Mouse (Mus musculus) forebrain, embryonic 11.5 days (tissue): ENCODE measurements around the gene Mpg. TPM values are rescaled to one million over a fixed set of nuclear protein-coding genes. Genes with fewer than 3 reads are reported as not detected.

Source experiments
- ATAC-seq: fragments of 200-750 bp; cut with Nextera tagmentation; replicated peaks from 2 replicates; pipeline ENCODE4 v1.8.0; 2017; ENCODE audit warnings: moderate TSS enrichment; ENCODE audit not compliant: low FRiP score
- DNase-seq: peaks from one replicate; pipeline ENCODE4 v3.0.0-alpha.2; 2017; ENCODE audit warnings: low spot score
- H3K27ac ChIP-seq: fragments of 300-500 bp; sonication (generic); 2 replicates; pipeline ENCODE4 v1.5.1; 2014; ENCODE audit warnings: low read depth, low read length
- H3K27me3 ChIP-seq: fragments of 300-500 bp; sonication (generic); 2 replicates; pipeline ENCODE4 v1.6.1; 2014; ENCODE audit warnings: mild to moderate bottlenecking, low read length, mixed read lengths; ENCODE audit not compliant: control insufficient read depth, insufficient read depth
- H3K36me3 ChIP-seq: fragments of 300-500 bp; sonication (generic); 2 replicates; pipeline ENCODE4 v1.6.1; 2014; ENCODE audit warnings: mild to moderate bottlenecking, low read length, moderate library complexity, mixed read lengths; ENCODE audit not compliant: control insufficient read depth, insufficient read depth
- H3K4me1 ChIP-seq: fragments of 300-500 bp; sonication (generic); replicated peaks from 2 replicates; pipeline ENCODE4 v1.6.1; 2014; ENCODE audit warnings: low read length, mixed read lengths; ENCODE audit not compliant: control insufficient read depth, insufficient read depth
- H3K4me2 ChIP-seq: fragments of 300-500 bp; sonication (generic); 2 replicates; pipeline ENCODE4 v1.6.1; 2014; ENCODE audit warnings: low read depth, mild to moderate bottlenecking, low read length, moderate library complexity, mixed read lengths; ENCODE audit not compliant: severe bottlenecking
- H3K4me3 ChIP-seq: fragments of 300-500 bp; sonication (generic); 2 replicates; pipeline ENCODE4 v1.5.1; 2014; ENCODE audit warnings: low read depth, low read length
- H3K9ac ChIP-seq: fragments of 300-500 bp; sonication (generic); 2 replicates; pipeline ENCODE4 v1.6.1; 2014; ENCODE audit warnings: low read length
- H3K9me3 ChIP-seq: fragments of 300-500 bp; sonication (generic); 2 replicates; pipeline ENCODE4 v1.6.1; 2016; ENCODE audit warnings: low read length, mixed read lengths; ENCODE audit not compliant: control insufficient read depth
- WGBS: fragments of 180-500 bp; shearing (Covaris S2); extraction: QIAGEN DNeasy Blood & Tissue Kit; methylation state at CpG from one replicate; pipeline ENCODE4 v1.1.7; 2014; 5-methylcytosine and 5-hydroxymethylcytosine counted together
- polyA plus RNA-seq: library from polyadenylated mRNA; unstranded; fragments of >200 nt; fragmentation: Nextera tagmentation; extraction: Ambion mirVana; gene quantifications from 2 replicates; pipeline ENCODE4 v1.2.1, GENCODE M21; 2014

Mpg gene
- polyA plus RNA-seq, result 27.7 and 28.0 TPM in 2 replicates

DNA sequence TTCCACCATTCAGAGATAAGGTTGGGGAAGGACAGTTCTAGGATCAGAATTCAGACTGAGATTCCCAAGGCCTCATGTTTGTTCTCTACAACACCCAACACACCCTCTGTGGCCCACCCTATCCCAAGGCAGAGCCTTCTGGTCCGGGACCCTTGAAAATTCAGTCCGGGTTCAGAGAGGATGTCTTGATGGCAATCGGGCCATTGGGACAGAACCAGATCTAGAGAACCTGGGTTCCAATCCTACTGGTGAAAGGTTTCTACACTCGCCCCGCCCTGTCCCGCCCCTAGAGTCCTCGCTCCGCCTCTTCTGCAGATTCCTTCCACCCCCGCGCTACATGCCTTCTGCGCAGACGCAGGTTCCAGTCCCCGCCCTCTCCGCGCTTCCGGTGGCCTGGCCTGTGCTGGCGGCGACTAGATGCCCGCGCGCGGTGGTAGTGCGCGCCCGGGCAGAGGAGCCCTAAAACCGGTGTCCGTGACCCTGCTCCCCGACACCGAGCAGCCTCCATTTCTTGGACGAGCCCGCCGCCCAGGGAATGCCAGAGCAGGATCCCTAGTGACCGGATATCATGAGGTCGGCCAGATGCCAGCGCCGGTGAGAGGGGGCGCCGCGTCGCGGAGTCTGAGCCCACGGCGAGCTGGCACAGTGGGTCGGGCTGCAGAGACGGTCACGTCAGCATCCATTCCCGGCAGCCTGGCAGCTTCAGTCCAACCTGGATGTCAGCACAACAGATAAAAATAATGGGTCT lies at the start of gene Mpg:
Mpg (plus strand) TSS at position 382 of the 748 bp plus-strand sequence.
- ATAC-seq (peak; percentile 85), DNase-seq (peak; percentile 93)
- Histone ChIP-seq H3K4me2 (peak within 1 kb of the TSS; percentile 69), H3K9ac (peak within 1 kb of the TSS; percentile 85), H3K27ac (no peak within 1 kb of the TSS; the same call in 1 of the 2 replicates), H3K27me3 (peaks cover 11% of the 10 kb centered on the region; the same call in 1 of the 2 replicates), H3K4me3 (peak within 1 kb of the TSS; percentile 59), H3K36me3 (peaks cover 2% of the 10 kb centered on the region; the same call in 1 of the 2 replicates), H3K9me3 (no peaks in the 10 kb centered on the region), H3K4me1 (peaks cover 11% of the 10 kb centered on the region)
- 4% methylated on average over 47 of the region's 47 CpGs for WGBS

DNA sequence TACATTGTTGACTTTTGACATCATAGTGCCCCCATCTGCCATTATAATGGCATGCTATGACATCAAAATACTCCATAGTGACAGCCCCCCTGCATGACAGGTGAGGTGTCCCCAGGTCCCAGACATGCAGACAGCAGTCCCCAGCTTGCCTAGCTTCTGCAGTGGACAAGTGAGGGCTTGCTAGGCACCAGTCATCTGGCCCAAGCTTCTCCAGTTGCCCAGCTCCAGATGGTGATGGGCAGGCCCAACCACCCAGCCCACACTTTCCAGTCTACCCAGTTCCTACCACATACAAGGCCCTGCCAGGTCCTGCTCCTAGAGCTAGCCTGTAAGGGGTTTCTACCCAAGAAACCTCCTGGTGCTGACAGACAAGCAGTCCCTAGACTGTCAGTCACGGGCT lies 47.8 kb upstream of the Mpg start:
- ATAC-seq (no peak), DNase-seq (no peak)
- WGBS, result 87% methylated on average over 1 of the region's 1 CpGs
- Histone ChIP-seq H3K27me3 (no peaks in the 10 kb centered on the region), H3K9me3 (no peaks in the 10 kb centered on the region; the same call in 1 of the 2 replicates), H3K9ac (no peak overlapping the region), H3K36me3 (no peaks in the 10 kb centered on the region), H3K4me1 (no peaks in the 10 kb centered on the region), H3K27ac (no peak overlapping the region), H3K4me3 (no peak overlapping the region), H3K4me2 (no peak overlapping the region)

DNA sequence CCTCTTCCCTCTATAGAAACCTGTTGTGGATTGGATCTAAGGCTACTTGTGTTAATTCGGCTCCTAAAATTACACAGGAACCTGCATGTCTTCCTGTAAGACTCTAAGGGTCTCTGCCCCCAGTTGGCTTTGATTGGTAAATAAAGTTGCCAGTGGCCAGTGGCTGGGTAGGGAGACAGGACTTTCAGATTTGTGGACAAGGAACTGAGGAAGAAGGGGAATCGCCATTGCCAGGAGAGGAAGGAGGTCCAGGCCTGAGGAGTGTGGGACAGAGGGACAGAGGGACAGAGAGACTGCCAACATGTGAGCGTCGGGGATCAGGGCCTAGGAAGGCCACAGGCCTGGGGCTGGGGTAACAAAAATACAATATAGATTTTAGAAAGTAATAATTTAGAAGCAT lies 45.1 kb upstream of the Mpg start:
- DNase-seq, result no peak
- WGBS, result 80% methylated on average over 4 of the region's 4 CpGs

DNA sequence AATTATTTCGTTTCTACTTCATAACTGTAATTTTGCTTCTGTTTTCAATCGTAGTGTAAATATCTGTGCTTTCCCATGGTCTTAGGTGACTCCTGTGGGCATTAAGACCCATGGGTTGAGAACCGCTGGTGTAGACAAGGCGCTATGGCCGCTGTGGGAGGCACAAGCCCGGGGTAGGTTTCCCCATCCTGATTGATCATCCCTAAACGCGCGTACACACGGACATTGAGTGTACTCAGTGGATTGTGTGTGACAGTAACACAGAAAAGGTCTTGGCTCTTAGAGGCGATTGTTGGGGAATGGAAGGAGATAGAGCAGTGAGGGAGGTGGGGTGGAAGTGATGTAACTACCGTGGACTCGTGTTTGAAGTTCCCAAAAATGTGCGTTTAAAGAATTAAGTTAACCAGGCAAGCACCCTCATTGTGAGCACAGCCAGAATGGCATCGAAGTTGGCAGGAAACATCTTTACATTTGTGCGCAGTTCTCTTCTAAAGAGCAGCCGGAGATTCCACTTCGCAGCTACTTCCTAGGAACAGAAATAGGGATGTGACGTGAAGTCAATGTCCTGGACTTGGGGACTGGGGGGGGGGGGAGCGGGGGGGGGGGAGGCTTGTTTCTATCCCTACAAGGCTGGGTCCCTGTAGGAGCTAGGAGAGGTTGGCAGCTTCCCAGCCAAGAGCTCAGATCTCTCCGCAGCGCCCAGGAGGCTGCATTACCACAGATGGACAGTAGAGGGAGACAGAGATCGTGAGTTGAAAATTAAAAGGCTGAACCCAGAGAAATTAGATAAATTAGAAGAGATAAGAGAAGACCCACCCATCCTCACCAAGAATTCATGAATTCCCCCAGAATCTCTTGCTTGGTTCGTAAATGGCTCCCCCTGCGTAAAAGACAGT lies 44.1 kb upstream of the Mpg start:
- Histone ChIP-seq H3K9me3 (no peaks in the 10 kb centered on the region; the same call in 1 of the 2 replicates), H3K4me1 (no peaks in the 10 kb centered on the region), H3K36me3 (no peaks in the 10 kb centered on the region), H3K27me3 (no peaks in the 10 kb centered on the region), H3K9ac (no peak overlapping the region), H3K4me3 (no peak overlapping the region), H3K4me2 (no peak overlapping the region), H3K27ac (no peak overlapping the region)
- DNase-seq (peak; percentile 84), ATAC-seq (no peak)
- 53% methylated on average over 24 of the region's 25 CpGs for WGBS

More for the DNA sequence above, 45.1 kb upstream of the Mpg start:
- H3K4me2 ChIP-seq, result no peak overlapping the region
- no peaks in the 10 kb centered on the region; the same call in 1 of the 2 replicates for H3K9me3 ChIP-seq
- no peak overlapping the region for H3K27ac ChIP-seq
- no peaks in the 10 kb centered on the region for H3K27me3 ChIP-seq
- H3K9ac ChIP-seq, result no peak overlapping the region
- no peaks in the 10 kb centered on the region for H3K36me3 ChIP-seq
- no peak for ATAC-seq
- H3K4me1 ChIP-seq, result no peaks in the 10 kb centered on the region
- no peak overlapping the region for H3K4me3 ChIP-seq

DNA sequence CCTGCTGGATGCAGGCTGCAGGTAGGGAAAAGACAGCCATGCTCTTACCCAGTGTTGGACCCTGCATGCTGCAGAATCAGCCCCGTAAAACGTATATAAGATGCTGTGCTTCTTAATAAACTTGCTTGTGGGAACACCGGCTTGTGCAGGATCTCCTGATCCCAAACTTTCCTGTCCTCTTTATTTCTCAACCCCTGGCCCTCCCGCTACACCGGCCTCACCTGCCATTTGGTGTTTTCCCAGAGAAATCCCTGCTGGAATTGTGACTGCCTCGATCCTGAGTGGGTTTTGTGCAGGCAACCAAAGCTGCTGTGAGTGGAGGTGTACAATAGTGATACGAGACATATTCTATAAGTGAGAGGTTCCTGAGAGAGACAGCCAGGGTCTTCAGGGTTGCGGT lies 41.8 kb upstream of the Mpg start:
- no peak for DNase-seq
- ATAC-seq, result no peak
- Histone ChIP-seq H3K9me3 (no peaks in the 10 kb centered on the region), H3K4me1 (no peaks in the 10 kb centered on the region), H3K36me3 (no peaks in the 10 kb centered on the region), H3K27me3 (no peaks in the 10 kb centered on the region), H3K4me2 (no peak overlapping the region), H3K9ac (no peak overlapping the region), H3K4me3 (no peak overlapping the region), H3K27ac (no peak overlapping the region)
- 90% methylated on average over 8 of the region's 8 CpGs for WGBS

DNA sequence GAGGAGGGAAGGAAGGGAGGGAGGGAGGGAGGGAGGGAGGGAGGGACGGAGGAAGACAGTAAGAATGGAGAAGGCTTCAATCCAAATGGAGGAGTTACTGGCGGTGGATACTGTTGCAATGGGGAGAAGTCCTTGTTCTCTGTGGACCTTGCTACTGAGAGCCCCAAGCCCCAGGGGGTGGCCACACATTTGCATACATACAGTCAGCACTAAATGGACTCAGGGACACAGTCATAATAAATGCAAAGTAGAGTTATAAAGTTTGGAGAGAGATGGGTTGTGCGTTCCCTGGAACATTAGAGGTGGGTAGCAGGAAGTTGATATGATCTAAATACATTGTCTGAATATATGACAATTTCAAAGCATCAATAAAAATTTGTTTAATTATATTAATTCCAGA lies 40.3 kb upstream of the Mpg start:
- H3K4me2 ChIP-seq, result no peak overlapping the region
- DNase-seq (no peak), ATAC-seq (no peak)
- WGBS, result 85% methylated on average over 3 of the region's 3 CpGs
- no peaks in the 10 kb centered on the region for H3K9me3 ChIP-seq
- H3K9ac ChIP-seq, result no peak overlapping the region
- no peaks in the 10 kb centered on the region for H3K36me3 ChIP-seq
- no peaks in the 10 kb centered on the region for H3K27me3 ChIP-seq
- no peaks in the 10 kb centered on the region for H3K4me1 ChIP-seq
- no peak overlapping the region for H3K27ac ChIP-seq
- no peak overlapping the region for H3K4me3 ChIP-seq

DNA sequence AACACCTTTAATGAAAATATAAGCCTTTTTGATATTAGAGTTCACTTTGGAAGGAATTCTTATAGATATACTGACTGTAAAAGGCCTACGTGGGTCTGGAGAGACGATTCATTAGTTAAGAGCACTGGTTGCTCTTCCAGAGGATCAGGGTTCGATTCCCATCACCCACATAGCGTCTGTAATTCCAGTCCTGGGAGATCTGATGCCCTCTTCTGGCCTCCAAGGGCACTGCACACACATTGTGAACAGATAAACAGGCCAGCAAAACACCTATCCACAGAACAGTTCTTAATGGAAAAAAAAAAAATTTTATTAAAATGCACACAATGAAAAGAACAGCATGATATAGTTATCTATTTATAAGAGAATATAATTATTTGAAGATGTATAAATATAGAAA lies 39.0 kb upstream of the Mpg start:
- no peaks in the 10 kb centered on the region for H3K9me3 ChIP-seq
- no peak for ATAC-seq
- H3K27ac ChIP-seq, result no peak overlapping the region
- H3K4me1 ChIP-seq, result no peaks in the 10 kb centered on the region
- H3K4me3 ChIP-seq, result no peak overlapping the region
- no peaks in the 10 kb centered on the region for H3K27me3 ChIP-seq
- no peak overlapping the region for H3K9ac ChIP-seq
- 87% methylated on average over 4 of the region's 4 CpGs for WGBS
- DNase-seq, result no peak
- no peaks in the 10 kb centered on the region for H3K36me3 ChIP-seq
- H3K4me2 ChIP-seq, result no peak overlapping the region

DNA sequence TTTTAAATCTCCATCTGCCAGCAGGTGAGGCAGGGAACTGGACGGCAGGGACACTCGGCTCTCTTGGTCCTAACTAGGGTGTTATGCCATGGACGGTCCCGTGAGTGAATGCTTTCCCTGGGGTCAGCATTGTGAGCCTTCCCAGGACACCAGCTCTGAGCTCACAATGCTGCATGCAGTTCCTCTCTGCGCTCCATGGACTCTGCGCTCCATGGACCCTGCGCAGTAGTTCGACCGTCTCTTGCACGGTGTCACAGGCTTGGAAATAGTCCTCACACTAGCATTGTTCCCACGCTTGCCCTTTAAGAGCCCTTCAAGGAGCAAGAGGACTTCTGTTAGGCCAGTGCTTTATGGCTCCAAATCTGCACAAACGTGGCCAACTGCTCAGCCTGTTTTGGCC lies 37.4 kb upstream of the Mpg start:
- no peaks in the 10 kb centered on the region for H3K4me1 ChIP-seq
- H3K9ac ChIP-seq, result no peak overlapping the region
- no peaks in the 10 kb centered on the region for H3K36me3 ChIP-seq
- H3K4me2 ChIP-seq, result no peak overlapping the region
- 85% methylated on average over 12 of the region's 12 CpGs for WGBS
- ATAC-seq, result no peak
- H3K27ac ChIP-seq, result no peak overlapping the region
- no peaks in the 10 kb centered on the region for H3K27me3 ChIP-seq
- no peak for DNase-seq
- no peaks in the 10 kb centered on the region for H3K9me3 ChIP-seq
- no peak overlapping the region for H3K4me3 ChIP-seq
